Mouse (Mus musculus) kidney, postnatal 0 days (tissue): ENCODE measurements around the gene Atg9a. TPM values are rescaled to one million over a fixed set of nuclear protein-coding genes. Genes with fewer than 3 reads are reported as not detected.

ENCODE experiments used
- ATAC-seq: fragments of 200-750 bp; cut with Nextera tagmentation; replicated peaks from 2 replicates; pipeline ENCODE4 v1.8.0; 2017; ENCODE audit warnings: low read depth, moderate number of reproducible peaks, moderate TSS enrichment, moderate library complexity; ENCODE audit not compliant: low FRiP score
- DNase-seq: peaks from one replicate; pipeline ENCODE4 v3.0.0-alpha.2; 2016; ENCODE audit warnings: low spot score
- H3K27ac ChIP-seq: fragments of 300-500 bp; sonication (generic); 2 replicates; pipeline ENCODE4 v1.5.1; 2014; ENCODE audit warnings: mild to moderate bottlenecking
- H3K27me3 ChIP-seq: fragments of 300-500 bp; sonication (generic); 2 replicates; pipeline ENCODE4 v1.6.1; 2014; ENCODE audit warnings: low read length, mixed read lengths; ENCODE audit not compliant: insufficient read depth
- H3K36me3 ChIP-seq: fragments of 300-500 bp; sonication (generic); 2 replicates; pipeline ENCODE4 v1.6.1; 2014; ENCODE audit warnings: low read length, mixed read lengths; ENCODE audit not compliant: insufficient read depth
- H3K4me1 ChIP-seq: fragments of 300-500 bp; sonication (generic); replicated peaks from 2 replicates; pipeline ENCODE4 v1.6.1; 2014; ENCODE audit warnings: antibody characterized with exemption, low read length, mixed read lengths; ENCODE audit not compliant: insufficient read depth
- H3K4me2 ChIP-seq: fragments of 300-500 bp; sonication (generic); 2 replicates; pipeline ENCODE4 v1.6.1; 2014; ENCODE audit warnings: mild to moderate bottlenecking, low read length, moderate library complexity, mixed read lengths
- H3K4me3 ChIP-seq: fragments of 300-500 bp; sonication (generic); replicated peaks from 2 replicates; pipeline ENCODE4 v1.5.1; 2014; ENCODE audit warnings: low read depth, low read length
- H3K9ac ChIP-seq: fragments of 300-500 bp; sonication (generic); 2 replicates; pipeline ENCODE4 v1.6.1; 2014; ENCODE audit warnings: low read depth, low read length
- H3K9me3 ChIP-seq: fragments of 300-500 bp; sonication (generic); replicated peaks from 2 replicates; pipeline ENCODE4 v1.6.1; 2016; ENCODE audit warnings: low read length, inconsistent platforms, mixed read lengths
- CTCF ChIP-seq: IDR thresholded peaks from 2 replicates; pipeline ENCODE4 v1.5.1; 2016; ENCODE audit warnings: antibody characterized with exemption, low read depth, mild to moderate bottlenecking, moderate library complexity
- WGBS: fragments of 180-500 bp; shearing (Covaris S2); extraction: QIAGEN DNeasy Blood & Tissue Kit; methylation state at CpG from one replicate; pipeline ENCODE4 v1.1.7; 2014; 5-methylcytosine and 5-hydroxymethylcytosine counted together
- polyA plus RNA-seq: library from polyadenylated mRNA; unstranded; fragments of >200 nt; fragmentation: Nextera tagmentation; extraction: Ambion mirVana; gene quantifications from 2 replicates; pipeline ENCODE4 v1.2.1, GENCODE M21; 2015

Gene Atg9a
- polyA plus RNA-seq, 1 experiment from 2014 or later = 27.3 TPM

- H3K4me2 ChIP-seq = peak overlapping the region; percentile 60
- no peaks in the 10 kb centered on the region for H3K9me3 ChIP-seq
- WGBS = 7% methylated on average over 7 of the region's 7 CpGs
- 0 out of 2 replicates have a peak, but pooled peaks have one; percentile 11 for ATAC-seq
- H3K4me1 ChIP-seq = 0 out of 2 replicates have a peak, but pooled peaks cover 3% of the 10 kb centered on the region
- H3K27me3 ChIP-seq = no peaks in the 10 kb centered on the region
- no peak for DNase-seq
- peak overlapping the region; percentile 63; the same call in 1 of the 2 replicates for H3K9ac ChIP-seq
- H3K27ac ChIP-seq = peak overlapping the region; percentile 87; the same call in 1 of the 2 replicates
- peak overlapping the region; percentile 74 for H3K4me3 ChIP-seq
- no peak for TF ChIP-seq CTCF
- peaks cover 27% of the 10 kb centered on the region for H3K36me3 ChIP-seq
Observed at GRCm38 (mm10) chr1:75168093-75168471, 23.9 kb downstream of the Atg9a start.

GRCm38 (mm10) chr1:75160256-75160617, 31.8 kb downstream of the Atg9a start:
- Histone ChIP-seq H3K4me2 (no peak overlapping the region), H3K9ac (no peak overlapping the region), H3K27ac (no peak overlapping the region), H3K36me3 (no peaks in the 10 kb centered on the region), H3K4me1 (no peaks in the 10 kb centered on the region), H3K4me3 (no peak overlapping the region), H3K9me3 (no peaks in the 10 kb centered on the region), H3K27me3 (no peaks in the 10 kb centered on the region)
- no peak for ATAC-seq
- DNase-seq = no peak
- TF ChIP-seq CTCF = no peak
- 88% methylated on average over 4 of the region's 4 CpGs for WGBS

- no peak overlapping the region for H3K27ac ChIP-seq
- WGBS = 73% methylated on average over 5 of the region's 5 CpGs
- H3K9ac ChIP-seq = no peak overlapping the region
- no peak overlapping the region for H3K4me2 ChIP-seq
- no peaks in the 10 kb centered on the region for H3K4me1 ChIP-seq
- DNase-seq (no peak), ATAC-seq (no peak)
- no peaks in the 10 kb centered on the region for H3K27me3 ChIP-seq
- no peak for TF ChIP-seq CTCF
- no peaks in the 10 kb centered on the region for H3K36me3 ChIP-seq
- no peaks in the 10 kb centered on the region for H3K9me3 ChIP-seq
- no peak overlapping the region for H3K4me3 ChIP-seq
Observed at GRCm38 (mm10) chr1:75159540-75160255, 32.3 kb downstream of the Atg9a start.

- Histone ChIP-seq H3K4me1 (no peaks in the 10 kb centered on the region), H3K27me3 (no peaks in the 10 kb centered on the region), H3K9me3 (no peaks in the 10 kb centered on the region), H3K4me3 (no peak overlapping the region), H3K36me3 (no peaks in the 10 kb centered on the region), H3K27ac (no peak overlapping the region), H3K4me2 (no peak overlapping the region), H3K9ac (no peak overlapping the region)
- TF ChIP-seq CTCF = no peak
- no peak for ATAC-seq
- DNase-seq = no peak
Observed at GRCm38 (mm10) chr1:75158990-75159389, 33.0 kb downstream of the Atg9a start.

GRCm38 (mm10) chr1:75155837-75156236, 36.2 kb downstream of the Atg9a start:
- no peak overlapping the region for H3K4me2 ChIP-seq
- no peak for TF ChIP-seq CTCF
- no peak for ATAC-seq
- no peak overlapping the region for H3K9ac ChIP-seq
- no peaks in the 10 kb centered on the region for H3K36me3 ChIP-seq
- H3K4me3 ChIP-seq = no peak overlapping the region
- H3K27me3 ChIP-seq = no peaks in the 10 kb centered on the region
- no peak overlapping the region for H3K27ac ChIP-seq
- no peak for DNase-seq
- WGBS = 56% methylated on average over 3 of the region's 3 CpGs
- no peaks in the 10 kb centered on the region for H3K4me1 ChIP-seq
- no peaks in the 10 kb centered on the region for H3K9me3 ChIP-seq

GRCm38 (mm10) chr1:75148727-75149126, 43.3 kb downstream of the Atg9a start:
- no peak overlapping the region for H3K9ac ChIP-seq
- no peaks in the 10 kb centered on the region for H3K27me3 ChIP-seq
- no peak overlapping the region for H3K4me3 ChIP-seq
- no peak for DNase-seq
- peaks cover 1% of the 10 kb centered on the region; the same call in 1 of the 2 replicates for H3K4me1 ChIP-seq
- peaks cover 36% of the 10 kb centered on the region for H3K36me3 ChIP-seq
- no peak overlapping the region for H3K27ac ChIP-seq
- WGBS = 93% methylated on average over 4 of the region's 4 CpGs
- no peak for ATAC-seq
- H3K4me2 ChIP-seq = no peak overlapping the region
- H3K9me3 ChIP-seq = no peaks in the 10 kb centered on the region
- TF ChIP-seq CTCF = no peak
